Mouse (Mus musculus): ENCODE data around the gene Rnf152. TPM values are rescaled to one million over a fixed set of nuclear protein-coding genes. Genes with fewer than 3 reads are reported as not detected.

Rnf152 gene
- 0.27 TPM for polyA plus RNA-seq (2017; shearing (Covaris generic))

DNA sequence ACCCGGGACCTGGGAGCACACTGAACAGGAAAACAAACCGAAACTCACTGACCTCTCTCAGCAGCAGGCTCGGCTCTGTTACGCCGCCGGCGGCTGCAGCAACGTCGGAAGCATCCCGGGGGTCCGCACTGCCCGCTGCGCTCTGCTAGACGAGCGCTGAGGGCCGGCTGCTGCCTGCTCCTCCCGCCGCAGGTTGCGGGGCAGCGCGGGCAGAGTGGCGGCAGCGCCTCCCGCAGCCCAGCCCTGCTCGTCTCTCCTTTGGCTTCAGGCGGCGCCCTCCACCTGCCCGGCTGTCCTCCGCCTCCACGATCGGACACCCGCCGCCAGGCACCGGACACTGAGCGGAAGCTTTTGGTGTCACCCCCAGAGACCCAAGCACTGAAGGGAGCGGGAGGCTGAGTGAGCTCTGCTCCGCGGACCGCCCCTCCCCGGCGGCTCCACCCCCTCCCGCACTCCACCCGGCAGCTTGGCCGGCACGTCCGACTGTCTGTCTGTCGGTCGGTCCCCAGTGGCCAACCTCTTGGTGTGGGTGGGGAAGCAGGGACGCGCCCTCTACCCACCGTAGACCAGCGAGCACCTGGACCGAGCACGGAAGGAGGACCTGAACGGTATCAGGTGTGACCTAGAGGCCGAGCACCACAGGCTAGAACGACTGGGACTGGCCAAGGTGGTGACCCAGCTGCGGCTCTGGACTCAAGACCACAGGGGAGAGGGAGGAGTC lies at the start of gene Rnf152:
TSS of gene Rnf152 (minus strand) at position 420 of the 721 bp plus-strand sequence.

